Mouse (Mus musculus) lung, postnatal 36 days (tissue): ENCODE measurements around the gene Dap.
A peak's percentile ranks its signal among the peaks of the same experiment; 100 is the strongest.

ENCODE experiments used
- DNase-seq: peaks from one replicate; pipeline ENCODE4 v3.0.0; 2022; ENCODE audit warnings: mixed read lengths

Gene Dap

DNA sequence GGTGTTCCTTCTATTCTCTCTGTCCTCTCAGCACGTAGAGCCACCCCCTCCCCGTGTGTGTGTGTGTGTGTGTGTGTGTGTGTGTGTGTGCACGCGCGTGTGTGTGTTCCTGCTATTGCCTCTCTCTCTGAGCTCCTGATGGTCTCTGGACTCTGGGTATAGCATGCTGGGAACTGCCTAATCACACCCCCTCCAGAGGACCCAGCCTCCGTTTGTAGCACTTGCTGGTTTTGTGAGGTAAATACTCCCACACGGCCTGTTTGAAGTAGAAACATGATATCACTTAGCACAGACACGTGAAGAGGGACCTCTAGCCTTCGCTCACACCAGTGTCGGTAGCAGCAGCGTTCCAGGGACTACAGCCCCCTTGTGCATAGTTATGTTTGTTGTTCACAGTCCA, 14.5 kb downstream of the Dap start:
- no peak for DNase-seq

DNA sequence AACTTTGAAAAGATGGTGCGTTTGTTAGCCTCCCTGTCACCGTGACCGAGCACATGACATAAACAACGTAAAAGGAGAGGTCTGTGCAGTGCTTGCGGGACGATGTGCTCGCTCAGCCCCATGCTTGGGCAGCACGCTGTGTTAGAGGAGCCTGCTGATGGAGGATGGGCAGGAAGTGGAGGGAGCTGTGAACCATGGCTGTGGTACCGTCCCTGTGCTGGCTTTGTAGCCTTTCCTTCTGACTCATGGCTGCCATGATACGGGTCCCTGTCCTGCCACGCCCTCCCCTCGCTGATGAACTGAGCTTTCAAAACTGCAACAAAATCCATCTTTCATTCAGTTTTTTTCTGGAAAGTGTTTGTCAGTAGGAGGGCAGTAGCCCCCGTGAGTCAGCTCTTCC, 15.6 kb downstream of the Dap start:
- DNase-seq = no peak

GRCm38 (mm10) chr15:31240181-31240580, 16.1 kb downstream of the Dap start:
- DNase-seq = no peak

DNA sequence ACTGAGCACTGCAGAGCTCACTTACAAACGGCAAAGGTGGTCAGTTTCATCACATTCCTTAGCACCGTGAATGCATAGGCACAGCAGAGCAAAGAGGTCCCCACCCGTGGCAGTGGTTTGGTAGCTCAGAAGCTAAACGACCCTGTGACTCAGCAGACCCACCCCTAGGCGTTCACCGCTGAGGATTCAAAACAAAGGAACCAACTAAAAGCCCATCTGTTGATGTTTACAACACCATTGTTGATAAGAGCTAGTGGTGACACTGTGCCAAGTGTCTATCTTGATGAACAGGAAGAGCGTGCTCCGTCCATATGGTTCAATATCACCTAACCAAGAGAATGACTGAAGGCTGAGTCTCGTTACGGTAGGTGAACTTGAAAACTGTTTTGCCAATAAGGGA, 19.1 kb downstream of the Dap start:
- DNase-seq = peak; percentile 26

DNA sequence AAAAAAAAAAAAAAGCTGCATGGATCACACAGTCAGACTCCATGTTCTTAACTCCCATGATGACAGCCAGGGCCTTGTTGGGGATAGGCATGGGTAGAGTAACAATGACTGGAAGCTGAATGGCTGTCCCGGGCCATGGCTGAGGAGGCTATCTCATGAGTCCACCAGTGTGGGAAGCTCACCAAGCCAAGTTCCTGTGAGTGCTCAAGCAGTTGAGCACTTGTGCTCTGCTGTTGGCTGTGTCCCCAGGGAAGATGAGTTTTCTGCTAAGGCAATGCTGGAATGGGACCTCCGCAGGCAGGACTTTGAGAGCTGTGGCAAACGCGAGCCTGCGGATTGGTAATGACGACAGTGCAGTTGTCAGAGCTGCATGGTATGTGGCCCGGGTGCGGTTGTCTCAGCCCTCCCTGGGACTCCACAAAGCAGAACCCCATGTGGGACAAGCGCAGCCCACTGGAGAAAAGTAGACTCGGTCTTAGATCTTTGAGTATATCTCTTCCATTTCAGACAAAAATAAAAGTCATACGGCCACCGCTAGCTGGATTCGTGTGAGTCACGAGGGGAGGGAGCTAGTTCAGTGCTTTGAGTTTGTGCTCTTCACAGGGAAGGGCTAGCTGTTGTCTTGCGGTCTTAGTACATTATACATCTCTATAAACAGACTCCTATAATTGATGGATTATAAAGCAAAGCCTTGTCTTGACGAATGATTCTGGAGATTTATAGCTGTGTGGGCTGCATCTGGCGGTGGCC, 20.8 kb downstream of the Dap start:
- no peak for DNase-seq

DNA sequence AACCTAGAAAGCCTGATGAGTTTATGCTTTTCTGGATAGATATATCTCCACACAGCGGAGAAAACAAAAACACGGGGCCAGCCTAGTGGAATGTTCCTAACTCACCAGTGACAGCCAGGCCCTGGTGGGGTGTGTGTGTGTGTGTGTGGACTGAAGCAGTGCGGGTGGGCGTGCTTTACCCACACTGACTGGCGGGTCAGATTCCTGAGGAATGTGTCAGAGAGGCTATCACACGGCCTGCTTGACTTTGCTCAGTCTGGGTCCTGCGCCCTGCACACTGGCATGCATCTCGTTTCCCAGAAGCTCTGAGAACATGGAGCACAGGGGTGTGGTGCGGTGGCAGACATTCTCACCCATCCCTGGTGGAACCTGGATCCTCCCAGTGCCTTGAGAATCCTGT, 21.8 kb downstream of the Dap start:
- DNase-seq = no peak

GRCm38 (mm10) chr15:31247035-31247434, 22.9 kb downstream of the Dap start:
- no peak for DNase-seq

- no peak for DNase-seq
These were observed 24.8 kb downstream of the Dap start for GRCm38 (mm10) chr15:31248882-31249281.

DNA sequence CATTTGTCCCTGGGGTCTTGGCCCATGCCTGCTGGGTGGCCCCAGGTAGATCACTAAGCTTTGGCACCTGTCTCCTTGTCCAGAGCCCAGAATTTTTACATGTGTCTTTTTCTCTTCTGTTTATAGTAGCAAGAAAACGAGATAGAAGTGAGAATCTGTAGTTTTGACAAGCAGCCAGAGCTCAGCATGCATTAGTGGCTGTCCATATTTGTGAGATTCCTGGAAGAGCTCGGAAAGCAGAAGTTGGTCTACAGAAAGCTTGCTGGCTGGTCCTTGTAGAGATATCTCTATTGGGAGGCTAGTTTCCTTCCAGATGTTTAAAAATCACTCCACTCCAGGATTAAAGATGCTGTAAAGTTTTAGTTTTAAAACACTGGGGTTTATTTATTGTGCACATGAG, 25.9 kb downstream of the Dap start:
- DNase-seq = no peak

DNA sequence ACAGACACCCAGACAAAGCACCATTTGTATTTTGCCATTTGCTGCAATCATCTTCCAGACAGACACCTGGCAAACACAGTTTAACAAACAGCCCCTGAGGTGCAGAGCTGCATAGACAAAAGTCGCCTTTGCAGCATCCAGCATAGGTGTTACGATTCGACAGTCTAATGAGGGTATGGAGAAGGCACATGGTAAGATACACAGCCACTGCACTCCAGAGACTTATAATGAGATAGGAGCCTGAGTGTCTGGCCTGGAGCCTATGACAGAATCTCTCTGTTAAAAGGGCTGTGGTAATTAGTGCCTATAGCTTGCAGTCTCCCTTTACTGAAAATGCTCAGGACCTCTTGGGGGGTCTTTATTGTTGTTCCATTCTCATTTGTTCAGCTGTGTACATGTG, 26.6 kb downstream of the Dap start:
- no peak for DNase-seq

DNA sequence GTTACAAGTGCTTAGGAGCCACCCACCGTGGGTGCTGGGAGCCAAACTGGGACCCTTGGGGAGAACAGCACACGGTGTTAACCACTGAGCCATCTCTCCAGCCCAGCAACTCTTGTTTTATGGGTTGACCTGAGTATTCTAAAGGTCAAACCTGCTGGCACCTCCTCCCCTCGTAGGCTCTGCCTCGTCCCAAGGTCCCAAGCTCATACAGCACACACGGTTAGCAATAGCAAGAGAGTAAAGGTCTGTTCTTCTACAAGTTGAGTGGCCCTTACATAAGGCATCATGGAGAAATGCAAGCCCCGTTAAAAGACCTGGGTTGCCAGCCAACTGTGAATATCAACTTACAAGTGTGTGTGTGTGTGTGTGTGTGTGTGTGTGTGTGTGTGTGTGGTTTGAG, 27.1 kb downstream of the Dap start:
- DNase-seq = no peak

DNA sequence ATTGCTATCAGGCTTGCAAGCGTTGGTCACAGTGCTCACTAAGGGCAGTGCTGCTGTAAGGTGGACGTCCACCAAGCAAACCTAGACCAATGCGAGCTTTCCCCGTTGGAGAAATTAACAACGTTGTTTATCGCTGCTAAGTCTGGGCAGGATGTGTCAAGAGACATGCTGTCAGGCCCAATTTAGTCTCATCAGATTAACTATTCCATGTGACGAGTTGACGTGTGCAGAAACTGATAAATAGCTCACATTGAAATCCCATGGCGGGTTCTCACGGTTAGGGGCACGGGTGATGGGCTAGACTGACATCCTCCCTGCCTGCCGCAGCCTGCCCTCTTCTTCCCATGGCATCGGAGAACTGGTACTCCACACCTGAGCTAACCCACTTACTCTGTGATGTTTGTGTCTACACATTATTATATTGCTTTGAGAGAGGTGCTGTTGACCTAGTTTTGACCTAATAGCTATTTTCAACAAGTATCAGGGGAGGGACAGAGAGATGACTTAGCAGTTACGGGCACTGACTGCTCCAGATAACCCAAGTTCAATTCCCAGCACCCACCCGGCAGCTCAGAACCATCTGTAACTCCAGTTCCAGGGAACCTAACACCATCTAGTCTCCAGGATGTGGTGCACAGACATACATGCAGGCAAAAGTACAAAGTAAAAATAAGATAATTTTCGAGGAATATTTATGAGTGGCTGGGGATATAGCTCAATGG, 28.6 kb downstream of the Dap start:
- DNase-seq = no peak

DNA sequence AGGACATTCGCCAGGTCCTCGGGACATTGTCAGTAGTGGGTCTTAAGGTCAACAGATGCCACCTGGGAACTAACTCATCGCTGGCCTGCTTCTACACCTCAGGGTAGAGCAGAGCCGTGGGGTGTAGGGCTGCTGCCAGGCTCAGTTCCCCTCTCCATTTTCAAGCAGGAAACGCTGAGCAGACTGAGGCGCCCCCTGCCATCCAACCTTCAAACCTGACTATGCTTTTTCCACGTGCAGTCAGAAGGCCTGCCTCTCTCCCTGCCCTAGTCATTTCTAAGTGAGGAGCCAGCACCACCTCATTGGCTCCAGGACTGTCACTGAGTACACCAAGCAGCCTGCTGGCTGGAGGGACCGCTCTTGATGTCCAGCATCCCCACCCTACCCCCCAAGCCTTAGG, 29.3 kb downstream of the Dap start:
- DNase-seq = no peak

- no peak for DNase-seq
These were observed 29.8 kb downstream of the Dap start for GRCm38 (mm10) chr15:31253963-31254362.

DNA sequence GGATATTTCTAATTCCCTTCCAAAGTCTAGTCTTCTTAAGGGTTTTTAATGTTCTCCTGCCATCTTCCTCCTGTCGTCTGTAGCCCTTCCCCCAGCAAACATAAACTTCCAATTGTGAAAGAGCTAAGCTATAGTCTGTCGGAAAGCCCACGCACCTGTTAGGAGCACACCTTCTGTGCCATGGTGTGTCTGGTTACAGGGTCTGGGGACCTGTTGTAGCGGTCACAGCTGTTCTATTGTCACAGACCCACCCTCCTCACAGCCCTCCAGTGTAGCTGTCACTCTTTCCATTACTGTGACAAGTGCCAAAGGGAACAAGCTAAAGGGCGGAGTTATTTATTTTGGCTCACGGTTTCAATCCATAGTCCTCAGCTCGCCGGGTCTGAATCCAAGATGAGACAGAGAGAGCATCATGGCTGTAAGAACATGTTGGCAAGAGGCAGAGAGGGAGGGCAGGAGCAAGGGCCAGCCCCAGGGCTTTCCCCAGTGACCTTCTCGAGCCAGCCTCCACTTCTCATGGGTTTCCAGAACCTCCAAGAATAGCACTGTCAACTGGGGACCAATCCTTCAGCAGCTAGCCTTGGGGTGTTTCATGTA, 30.9 kb downstream of the Dap start:
- DNase-seq = no peak

- DNase-seq = no peak
These were observed 31.6 kb downstream of the Dap start for GRCm38 (mm10) chr15:31255762-31256161.

GRCm38 (mm10) chr15:31257329-31257728, 33.2 kb downstream of the Dap start:
- DNase-seq = no peak

DNA sequence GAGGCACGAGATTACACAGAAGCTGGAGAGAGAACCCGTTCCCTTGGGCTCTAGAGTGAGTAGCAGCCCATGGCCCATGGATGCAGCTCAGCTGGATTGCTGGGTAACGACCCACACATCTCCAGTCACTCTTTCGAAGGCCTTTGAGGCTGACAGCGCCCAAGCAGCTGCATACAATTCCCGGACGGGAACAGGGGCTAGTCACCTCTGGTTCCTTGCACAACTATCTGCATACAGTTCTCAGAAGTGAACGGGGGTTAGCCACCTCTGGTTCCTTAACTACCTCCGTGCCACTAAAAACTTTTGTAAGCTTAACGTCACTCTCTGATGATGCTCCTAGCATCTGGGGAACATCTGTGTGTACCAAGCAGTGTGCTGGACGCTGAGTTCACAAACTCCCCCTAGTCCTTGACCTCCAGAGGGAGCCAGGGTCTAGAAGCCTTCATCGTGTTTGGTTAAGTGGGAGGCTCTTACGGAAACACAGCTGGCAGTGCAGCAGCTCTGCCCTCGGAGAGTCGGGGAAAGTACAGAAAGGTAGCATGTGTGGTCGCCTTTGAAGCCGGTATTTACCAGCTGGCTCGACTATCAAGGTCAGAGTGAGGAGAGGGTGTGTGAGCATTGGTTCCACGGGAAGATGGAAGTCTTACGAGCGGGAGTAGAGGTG, 34.0 kb downstream of the Dap start:
- peak; percentile 14 for DNase-seq

DNA sequence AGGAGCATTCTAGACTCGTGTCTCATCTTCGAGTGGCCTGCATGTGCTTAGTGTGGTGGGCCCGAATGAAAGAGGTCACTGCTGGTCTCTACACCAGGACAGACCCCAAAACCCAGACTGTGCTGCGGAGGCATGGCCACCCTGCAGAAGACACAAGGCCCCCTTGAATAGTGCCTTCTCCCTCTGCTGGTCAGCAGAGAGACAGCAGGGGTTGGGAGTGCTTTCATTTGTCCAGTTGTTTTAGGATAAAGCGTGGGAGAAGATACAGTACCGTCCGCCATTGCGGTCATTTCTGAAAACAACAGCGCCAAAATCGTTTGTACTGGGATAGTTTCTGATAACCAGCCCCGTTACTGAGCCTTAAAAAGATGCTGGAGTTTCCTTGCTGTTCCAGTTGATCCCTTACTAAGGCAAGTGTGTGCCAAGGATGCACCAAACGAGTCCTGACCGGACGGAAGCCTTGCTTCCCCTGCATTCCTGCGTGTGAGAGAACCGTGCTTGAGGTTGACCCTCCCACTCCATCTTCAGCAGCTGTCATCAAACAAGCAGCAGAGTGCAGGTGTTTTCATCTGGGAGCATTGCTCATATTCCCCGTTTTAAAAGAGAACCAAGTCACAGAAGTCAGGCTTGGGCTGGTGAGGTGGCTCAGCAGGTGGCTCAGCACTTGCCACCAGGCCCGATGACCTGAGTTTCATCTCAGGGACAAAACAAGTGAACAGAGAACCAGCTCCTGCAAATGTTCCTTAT, 34.8 kb downstream of the Dap start:
- no peak for DNase-seq

DNA sequence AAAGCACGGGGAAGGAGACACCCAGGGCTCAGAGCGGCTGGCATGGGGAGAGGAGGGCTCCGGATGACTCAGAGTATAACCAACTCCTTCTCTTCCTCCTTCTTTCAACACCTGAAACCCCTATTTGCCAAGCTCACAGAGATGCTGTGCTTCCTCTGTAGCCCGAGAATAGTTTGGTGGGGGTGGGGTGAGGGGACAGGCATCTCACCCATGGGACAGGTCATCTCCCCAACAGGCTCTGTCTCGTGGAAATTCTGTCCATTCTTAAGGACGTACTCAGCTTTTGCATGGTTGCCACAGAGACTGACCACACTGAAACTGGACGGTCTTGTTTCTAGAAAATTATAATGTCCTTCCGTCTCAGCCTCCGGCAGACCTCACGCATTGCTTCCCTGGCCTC, 37.0 kb downstream of the Dap start:
- no peak for DNase-seq

GRCm38 (mm10) chr15:31262361-31262760, 38.2 kb downstream of the Dap start:
- no peak for DNase-seq

- DNase-seq = peak; percentile 78
These were observed 40.7 kb downstream of the Dap start for GRCm38 (mm10) chr15:31264827-31265226.

GRCm38 (mm10) chr15:31265404-31265803, 41.3 kb downstream of the Dap start:
- DNase-seq = no peak
